23 mouse cellular contexts compared by ENCODE assay signal in genomic region chr5:74725541-74725940, GRCm38 (mm10).
"Had no signal": no experiment of that assay in that cellular context is flagged by ENCODE, and none has a peak within 500 bp of the region (broad histone marks: within the 10 kb centered on the region; RNA-seq: fewer than 3 reads in every experiment).

No protein-coding gene starts in this region.

- H3K27me3 ChIP-seq: neural tube, embryonic 13.5 days; neural tube, embryonic 15.5 days; stomach, embryonic 15.5 days had no signal

- H3K36me3 ChIP-seq: lung, embryonic 15.5 days; midbrain, embryonic 10.5 days; midbrain, embryonic 12.5 days; neural tube, embryonic 13.5 days; neural tube, embryonic 15.5 days; stomach, embryonic 15.5 days had no signal

- DNase-seq: liver, postnatal 0 days; lung, adult 2 months; lung, postnatal 14 days; lung, postnatal 4 days; midbrain, embryonic 14.5 days; retina, postnatal 1 day; right cerebral cortex, adult 18-20 months; right cerebral cortex, postnatal 25 days; right cerebral cortex, postnatal 4 days; spleen, adult 18-20 months; thymus, adult 2 months; thymus, postnatal 25 days; thymus, postnatal 4 days had no signal

- ATAC-seq: liver, postnatal 0 days; lung, postnatal 0 days; midbrain, embryonic 16.5 days had no signal

- H3K4me3 ChIP-seq: lung, embryonic 15.5 days; midbrain, embryonic 10.5 days; midbrain, embryonic 12.5 days; myocyte; neural tube, embryonic 13.5 days; neural tube, embryonic 15.5 days; stomach, embryonic 15.5 days had no signal

- H3K27ac ChIP-seq: lung, embryonic 15.5 days; midbrain, embryonic 10.5 days; midbrain, embryonic 12.5 days; neural tube, embryonic 13.5 days; neural tube, embryonic 15.5 days; stomach, embryonic 15.5 days; stomach, postnatal 0 days had no signal

- H3K4me2 ChIP-seq: lung, embryonic 15.5 days; midbrain, embryonic 12.5 days; neural tube, embryonic 13.5 days; neural tube, embryonic 15.5 days; stomach, embryonic 15.5 days had no signal

- H3K9me3 ChIP-seq: lung, embryonic 15.5 days; midbrain, embryonic 12.5 days; neural tube, embryonic 15.5 days; stomach, embryonic 15.5 days had no signal

- H3K9ac ChIP-seq: liver, postnatal 0 days; lung, embryonic 15.5 days; midbrain, embryonic 12.5 days; neural tube, embryonic 13.5 days; neural tube, embryonic 15.5 days; stomach, embryonic 15.5 days had no signal
